Mouse (Mus musculus) retina, postnatal 1 day (tissue): ENCODE data around the gene Trpm5.

Experiments
- DNase-seq: peaks from one replicate; pipeline ENCODE4 v3.0.0-alpha.2; 2012

Trpm5 gene

DNA sequence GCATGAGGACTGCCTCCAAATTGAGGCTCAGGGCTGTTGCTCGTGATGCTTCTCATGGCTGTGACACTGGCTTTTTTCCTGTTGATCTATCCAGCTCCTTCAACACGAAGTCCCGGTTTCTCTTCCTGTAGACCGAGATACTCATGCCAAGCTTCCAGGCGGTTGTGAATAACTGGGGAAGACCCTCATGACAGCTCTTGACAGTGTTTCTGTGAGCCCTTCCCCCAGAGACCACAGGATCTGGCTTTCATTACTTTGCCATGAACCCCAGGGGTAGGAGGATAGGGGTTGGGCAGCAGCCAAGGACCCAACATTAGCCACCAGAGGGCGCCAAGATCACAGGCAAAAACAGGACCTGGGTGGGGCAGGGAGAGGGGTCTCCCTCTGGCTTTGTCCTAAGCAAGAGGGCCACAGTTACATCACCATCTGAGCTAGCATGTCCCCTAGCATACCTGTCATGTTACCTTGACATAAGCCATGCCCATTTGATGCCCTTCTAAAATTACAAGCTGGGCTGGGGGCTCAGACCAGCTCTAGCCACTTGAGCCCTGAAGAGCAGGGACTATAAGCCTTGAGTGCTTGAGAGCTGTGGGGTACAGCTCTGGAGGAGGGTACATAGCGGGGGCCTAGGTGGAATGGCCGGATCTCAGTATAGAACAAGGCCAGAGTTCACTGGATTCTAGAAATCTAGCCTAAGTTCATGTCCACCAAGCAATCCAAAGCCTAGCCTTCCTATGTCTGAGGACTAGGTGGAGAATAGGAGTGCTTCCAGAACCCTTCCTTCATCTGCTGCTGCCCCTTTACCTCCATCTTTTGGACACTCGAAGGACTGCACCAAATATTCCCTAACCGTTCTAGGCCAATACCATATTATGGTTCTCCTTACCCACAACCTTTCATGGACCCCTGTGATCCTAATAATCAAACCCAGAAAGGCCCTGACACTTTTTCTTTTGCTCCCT lies at the start of gene Trpm5:
TSS of gene Trpm5 (minus strand) at position 51 of the 962 bp plus-strand sequence.
- DNase-seq = peak; percentile 71

DNA sequence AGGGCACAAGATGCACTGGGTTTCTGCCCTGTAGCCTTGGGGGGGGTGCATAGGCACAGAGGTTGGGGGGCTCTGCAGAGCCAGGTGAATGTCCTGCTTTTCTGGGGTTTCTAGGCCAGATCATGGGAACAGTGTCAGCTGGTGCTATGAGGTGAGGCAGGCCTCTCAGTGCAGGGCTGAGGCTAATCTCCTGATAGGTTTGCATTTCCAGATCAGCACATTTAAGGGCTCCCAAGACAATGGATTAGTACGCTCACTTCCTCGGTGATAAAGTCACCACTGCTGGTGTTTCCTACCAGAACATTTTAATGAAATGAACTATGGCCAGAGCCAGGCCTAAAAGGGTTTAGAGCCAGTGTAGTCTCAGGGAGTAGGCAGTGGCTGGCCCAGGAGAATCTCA lies 48.2 kb upstream of the Trpm5 start:
- no peak for DNase-seq

DNA sequence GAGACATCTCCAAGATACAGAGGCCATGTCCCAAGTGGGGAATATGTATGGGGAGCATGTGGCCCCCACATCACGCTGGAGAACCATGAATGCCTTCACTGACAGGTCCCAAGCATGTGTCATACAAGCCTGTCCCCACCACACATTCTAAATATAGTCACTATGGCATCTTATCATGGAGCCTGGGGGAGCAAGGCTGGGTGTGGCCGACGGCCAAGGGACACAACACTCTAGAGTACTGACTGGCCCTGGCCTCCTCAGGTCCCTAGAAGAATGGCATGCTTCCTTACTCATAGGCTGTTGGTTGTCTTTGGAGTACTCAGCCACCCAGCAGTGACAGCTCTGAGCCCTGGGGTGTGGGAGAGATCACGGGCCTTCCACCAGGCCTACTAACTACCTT lies 45.5 kb upstream of the Trpm5 start:
- no peak for DNase-seq

DNA sequence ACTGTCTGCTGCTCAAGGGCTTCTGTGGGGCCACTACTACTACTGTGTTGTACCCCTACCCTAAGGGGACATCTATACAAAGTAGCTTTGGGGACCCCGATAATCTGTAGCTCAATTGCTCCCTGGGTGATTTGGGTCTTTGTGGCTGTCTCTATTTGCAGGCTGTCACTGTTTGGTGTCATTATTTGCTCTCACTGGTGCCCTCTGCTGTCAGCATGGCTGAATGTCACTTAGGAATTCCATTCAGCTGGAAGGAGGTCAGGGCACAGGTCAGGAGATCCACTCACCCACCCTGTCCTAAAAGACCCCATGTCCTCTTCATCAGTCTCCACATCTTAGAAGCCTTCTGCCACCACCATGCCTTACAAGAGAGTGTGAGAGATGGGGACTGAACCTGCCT lies 44.3 kb upstream of the Trpm5 start:
- DNase-seq = peak; percentile 79

DNA sequence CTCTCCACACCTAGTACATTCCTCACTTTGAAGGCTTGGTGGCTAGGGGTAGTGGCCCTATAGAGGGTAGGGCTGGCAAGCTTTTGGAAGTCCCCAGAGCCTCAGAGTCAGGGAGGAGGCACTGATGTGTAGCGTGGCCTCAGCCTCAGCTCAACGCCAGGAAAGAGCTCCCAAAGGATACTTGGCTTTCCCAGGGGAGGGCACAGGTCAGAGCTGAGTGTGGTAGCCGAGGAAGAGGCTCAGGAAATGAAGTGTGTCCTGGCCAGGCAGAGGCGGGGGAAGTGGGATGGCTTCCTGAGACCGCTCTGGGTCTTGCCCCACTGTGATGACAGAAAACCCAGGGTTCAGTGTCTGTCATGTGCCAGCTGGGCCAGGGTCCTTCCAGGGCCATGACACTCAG lies 42.1 kb upstream of the Trpm5 start:
- no peak for DNase-seq

DNA sequence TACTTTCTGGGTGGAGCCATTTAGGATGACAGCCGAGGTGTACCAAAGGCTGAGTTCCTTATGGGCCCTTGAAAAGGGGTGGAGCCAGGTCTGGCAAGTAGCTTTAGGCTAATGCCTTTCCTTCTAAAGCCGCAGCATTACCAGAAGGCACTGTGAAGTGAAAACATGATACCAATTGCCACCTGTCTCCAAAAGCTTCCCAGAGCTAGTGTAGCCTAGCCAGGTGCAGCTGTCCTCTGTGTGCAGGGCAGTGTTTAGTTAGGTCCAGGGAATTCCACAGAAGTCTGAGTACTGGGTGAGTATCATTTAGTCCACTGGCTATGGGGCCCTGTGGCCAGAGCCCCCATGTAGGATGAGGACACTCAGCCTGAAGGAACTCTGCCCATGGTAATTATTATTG lies 41.7 kb upstream of the Trpm5 start:
- no peak for DNase-seq

DNA sequence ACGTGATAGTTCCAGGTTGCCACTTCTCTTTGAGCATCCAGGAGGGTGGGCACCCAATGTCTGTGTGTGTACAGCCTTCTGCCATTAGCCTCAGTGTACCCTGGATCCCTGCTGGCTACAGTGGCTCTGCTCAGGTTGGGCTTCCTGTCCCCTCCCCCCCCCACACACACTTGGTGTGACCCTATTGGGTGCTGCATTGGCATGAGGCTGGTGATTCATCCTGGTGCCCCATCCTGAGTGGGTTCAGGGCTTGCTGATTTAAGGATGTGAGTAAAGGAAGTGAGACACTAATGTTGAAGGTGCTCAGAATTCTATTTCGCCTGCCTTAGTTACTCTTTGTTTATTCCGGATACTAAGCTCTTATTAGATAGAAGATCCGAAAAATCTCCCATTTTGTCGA lies 38.4 kb upstream of the Trpm5 start:
- no peak for DNase-seq

DNA sequence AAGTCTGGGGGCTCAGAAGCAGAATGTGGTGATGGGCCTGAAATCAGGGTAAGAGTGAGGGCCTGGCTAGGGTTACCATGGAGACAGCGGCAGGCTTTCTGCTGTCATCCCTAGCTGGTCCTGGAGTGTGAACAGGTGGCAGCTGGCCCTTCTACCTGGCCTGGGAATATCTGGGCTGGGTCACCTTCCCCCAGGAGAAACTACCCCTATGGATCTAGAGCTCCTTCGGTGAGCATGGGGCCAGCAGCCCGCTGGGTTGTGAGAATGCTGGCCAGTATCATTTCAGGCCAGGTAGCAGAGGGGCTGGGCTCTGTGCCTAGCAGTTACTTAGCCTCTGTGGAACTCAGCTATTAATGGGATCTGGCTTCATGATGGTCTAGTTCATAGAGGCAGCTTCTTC lies 30.5 kb upstream of the Trpm5 start:
- DNase-seq = no peak

DNA sequence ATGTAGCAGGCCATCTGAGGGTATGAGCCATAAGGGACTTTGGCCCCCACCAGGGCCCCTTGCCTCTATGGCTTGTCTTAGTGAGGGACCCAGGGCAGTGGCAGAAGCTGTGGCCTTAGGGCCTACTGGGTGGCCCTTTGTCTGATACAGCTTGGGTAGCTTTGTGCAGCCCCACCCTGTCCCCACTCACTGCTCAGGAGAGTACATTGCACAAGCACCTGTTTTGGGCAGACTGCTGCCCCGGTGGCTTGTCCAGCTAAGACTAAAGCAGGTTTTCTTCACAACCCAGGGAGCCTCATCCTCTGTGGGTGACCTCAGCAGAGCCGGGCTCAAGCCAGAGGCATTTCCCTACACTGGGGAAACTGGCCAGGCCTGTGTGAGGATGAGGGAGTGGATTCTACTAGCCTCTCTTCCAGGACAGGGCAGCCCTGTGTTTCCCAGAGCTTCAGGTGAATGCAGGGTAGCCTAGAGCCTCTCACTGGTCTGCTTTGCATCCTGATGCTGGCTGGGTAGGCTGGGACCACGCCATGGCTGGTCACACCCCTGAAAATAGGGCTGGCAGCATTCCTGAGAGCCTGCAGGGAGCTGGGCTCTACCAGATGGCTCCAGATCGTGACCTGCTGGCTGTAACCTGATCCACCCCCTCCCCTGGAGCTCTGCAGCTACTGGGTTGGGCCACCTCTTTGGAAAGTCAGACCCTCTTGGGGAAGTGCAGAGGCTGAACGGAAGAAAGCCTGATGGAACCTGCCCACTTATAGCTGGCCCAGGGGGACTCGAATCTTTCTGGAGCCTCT lies 29.6 kb upstream of the Trpm5 start:
- peak; percentile 33 for DNase-seq

DNA sequence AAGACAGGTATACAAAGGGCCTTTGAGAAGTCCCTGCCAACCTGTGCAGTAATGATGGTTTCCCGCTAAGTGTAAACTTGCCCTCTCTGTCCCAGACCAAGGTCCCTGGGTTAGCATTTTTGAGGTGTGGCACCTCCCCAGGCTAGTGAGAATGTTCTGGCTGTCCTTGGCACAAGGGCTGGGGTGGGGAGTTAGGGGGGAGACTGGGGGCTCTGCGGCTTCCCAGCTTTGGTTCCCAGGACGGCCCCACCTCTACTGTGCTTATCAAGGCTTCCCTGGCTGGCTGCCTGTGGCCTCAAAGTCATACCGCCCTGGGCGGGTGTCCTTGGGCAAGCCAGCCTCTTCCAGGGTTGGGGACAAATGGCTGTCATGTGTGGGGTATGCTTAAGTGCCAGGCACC lies 27.7 kb upstream of the Trpm5 start:
- no peak for DNase-seq

DNA sequence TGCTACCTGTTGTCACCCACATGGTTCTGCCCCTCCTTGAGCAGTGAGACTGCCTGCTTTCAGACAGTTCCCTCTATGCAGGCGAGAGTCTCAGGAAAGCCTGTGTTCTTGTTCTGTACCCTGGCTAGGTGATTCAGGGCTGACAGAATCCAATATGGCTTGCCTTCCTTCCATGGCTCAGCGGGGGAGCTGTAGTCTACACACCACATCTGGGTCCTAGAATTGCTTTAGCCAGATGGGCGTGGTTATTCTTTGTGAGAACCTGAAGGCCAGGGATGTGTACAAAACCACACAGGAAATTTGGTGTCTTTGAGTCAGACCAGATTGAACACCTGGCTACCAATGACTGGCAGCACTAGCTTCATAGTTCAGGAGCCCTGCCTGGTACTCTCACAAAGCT lies 25.4 kb upstream of the Trpm5 start:
- DNase-seq = no peak

DNA sequence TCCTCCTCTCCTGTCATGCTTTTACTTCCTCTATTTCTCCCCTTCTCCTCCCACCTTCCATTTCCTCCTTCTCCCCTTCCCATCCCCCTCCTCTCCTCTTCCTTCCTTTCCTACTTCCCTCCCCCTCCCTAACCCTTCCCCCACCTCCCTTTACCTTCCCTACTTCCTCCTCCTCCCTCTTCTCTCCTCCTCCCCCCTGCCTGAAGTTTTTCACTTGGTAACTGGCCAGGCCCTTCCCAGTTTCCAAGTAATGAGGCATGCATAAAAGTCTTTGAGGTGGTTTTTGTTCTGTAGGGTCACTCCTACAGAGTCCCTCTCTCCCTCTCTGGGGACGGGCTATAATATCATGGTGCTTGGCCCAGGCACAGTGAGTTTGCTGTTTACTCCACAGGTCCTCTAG lies 25.0 kb upstream of the Trpm5 start:
- no peak for DNase-seq

DNA sequence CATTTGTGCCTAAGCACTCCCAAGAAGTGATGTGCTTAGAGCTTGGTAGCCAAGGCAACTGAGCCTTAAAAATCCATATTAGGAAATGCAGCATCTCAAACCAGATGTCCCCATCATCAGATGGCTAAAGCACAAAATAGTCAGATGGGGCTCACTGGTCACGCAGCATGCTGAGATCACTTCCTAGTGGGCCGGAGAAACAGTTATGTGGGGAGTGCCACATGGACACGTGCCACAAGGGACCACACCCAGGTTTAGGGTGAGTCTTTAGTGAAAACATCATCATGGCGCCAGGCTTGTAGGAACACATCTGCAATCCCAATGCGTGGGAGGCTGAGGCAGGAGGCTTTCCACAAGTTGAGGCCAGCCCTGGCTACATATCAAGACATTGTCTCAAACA lies 22.1 kb upstream of the Trpm5 start:
- DNase-seq = no peak

DNA sequence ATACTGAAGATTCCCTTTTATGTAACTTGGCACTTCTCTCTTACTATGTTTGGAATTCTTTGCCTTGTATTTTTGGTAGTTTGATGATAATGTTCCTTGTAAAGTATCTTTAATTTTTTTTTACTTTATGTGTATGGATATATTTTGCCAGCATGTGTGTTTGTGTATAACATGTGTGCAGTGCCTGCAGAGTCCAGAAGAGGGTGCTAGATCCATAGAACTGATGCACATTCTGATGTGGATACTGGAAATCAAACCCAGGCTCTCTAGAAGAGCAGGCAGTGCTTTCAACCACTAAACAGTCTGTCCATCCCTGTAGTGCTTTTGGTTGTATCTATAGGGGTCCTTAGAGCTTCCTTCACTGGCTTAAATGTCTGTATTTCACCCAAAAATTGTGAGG lies 20.3 kb upstream of the Trpm5 start:
- no peak for DNase-seq

DNA sequence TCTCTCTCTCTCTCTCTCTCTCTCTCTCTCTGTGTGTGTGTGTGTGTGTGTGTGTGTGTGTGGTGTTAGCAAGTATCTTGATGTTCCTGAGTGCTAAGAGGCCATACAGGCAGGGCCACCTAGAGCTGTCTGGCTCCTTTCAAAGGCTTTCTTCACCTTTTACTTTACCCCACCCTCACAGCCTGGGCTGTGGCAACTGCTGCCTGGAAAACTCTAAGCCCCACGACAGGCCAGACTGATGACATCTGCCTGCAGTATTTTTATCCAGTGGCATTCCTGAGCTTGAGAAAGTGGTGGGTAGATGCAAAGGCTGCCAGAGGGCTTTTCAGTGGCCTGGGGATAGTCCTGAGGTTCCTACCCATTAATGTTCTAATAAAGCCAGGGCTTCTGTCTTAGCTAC lies 18.0 kb upstream of the Trpm5 start:
- no peak for DNase-seq

DNA sequence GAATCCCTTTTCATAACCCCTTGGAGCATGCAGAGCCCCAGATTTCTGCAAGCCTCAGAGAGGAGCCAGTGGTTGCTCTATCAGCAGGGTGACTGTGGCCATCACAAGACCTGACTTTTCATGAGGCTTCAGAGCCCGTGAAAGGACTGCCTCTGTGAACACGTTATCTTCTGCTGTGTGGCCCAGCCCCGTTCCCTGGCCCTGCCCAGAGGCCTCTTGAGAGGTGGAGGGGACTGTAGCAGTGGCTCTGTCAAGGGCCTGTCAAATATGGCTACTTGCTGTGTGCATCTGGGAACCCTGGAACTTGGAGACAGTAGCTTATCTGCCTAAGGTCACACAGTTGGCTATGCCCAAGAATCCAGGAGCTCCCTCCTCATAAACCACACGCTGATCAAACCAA lies 17.3 kb upstream of the Trpm5 start:
- no peak for DNase-seq

DNA sequence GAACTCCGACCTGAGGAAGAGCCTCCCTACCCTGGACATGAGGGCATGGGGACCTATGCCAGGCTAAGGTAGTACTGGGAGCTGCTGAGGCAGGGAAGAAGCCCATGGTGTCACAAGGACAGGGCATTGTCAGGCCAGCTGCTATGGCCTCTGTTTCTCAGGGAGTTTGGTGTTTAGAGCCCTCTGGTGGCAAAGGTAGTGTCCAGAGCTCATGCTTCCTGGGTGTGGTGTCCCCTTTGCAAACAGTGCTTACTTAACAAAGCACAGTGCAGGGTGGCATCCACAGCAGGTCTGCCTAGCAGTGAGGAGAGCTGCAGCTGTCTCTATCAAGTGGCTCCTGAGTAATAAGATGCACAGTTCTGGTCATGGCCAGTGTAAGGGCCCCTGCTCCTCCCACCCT lies 16.4 kb upstream of the Trpm5 start:
- DNase-seq = no peak

DNA sequence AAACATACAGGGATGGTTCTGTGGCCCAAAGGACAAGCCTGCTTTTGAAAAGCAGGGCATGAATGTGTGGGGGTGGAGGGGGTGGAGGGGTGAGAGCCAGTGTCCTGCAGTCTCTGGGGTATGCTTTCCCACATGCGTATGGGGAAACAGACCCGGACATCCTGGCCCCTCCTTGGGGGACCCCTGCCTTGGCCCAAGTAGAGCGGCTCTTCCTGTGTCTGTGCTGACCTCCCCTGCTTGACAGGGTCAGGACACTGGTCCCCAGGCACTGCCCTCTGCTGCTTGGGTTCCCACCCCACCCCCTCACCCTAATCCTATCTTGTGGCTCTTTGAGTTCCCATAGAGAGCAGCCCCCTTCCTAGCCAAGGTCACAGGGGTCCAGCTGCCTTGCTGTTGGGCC lies 15.3 kb upstream of the Trpm5 start:
- no peak for DNase-seq

DNA sequence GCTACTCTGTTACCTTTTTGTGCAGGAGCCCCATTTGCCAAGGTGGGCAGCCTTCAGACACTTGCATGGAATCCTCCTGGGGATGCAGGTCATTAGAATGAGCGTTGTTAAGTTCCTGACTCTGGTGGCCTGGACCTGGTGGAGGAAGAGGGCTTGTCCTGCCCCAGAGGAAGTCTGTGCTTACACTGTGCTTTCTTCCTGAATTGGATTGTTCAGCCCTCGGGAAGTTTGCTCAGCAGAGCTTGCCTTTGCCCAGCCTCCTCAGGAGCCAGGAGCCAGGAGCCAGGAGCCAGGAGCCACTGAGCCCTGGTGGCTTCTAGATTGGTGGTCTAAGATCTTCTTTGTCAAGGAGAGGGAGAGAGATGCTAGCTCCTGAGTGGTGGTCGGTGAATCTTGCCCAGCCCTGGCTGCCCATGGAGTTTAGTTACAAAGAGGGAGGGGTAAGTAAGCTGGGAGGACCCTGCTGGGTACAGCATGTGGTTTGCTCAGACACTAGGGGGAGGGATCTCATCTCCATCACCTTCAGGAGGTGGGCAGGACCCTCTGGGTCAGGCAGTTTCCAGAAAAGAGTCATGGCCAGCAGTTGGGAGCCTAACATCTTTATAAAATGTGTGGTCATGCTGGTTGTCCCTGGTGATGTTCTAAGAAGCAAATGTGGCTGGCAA lies 14.7 kb upstream of the Trpm5 start:
- DNase-seq = no peak

DNA sequence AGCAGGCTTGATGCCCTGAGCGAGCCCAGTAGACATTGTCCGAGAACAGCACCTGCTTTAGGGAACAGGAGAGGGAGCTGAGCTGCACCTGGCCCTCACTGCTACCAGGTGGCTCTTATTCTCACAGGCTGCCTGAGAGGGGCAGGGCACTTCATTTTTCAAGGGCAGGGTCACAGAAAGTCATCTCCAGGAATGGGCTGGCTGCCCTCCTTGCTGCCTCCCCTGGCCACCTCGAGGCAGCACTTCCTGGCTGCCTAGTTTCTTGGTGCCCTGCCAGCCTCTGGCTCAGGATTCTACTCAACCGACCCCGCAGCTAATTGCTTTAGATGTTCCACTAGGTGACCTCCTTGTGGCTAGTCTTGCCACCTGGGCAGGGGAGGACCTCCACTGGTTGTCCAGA lies 13.8 kb upstream of the Trpm5 start:
- DNase-seq = no peak

DNA sequence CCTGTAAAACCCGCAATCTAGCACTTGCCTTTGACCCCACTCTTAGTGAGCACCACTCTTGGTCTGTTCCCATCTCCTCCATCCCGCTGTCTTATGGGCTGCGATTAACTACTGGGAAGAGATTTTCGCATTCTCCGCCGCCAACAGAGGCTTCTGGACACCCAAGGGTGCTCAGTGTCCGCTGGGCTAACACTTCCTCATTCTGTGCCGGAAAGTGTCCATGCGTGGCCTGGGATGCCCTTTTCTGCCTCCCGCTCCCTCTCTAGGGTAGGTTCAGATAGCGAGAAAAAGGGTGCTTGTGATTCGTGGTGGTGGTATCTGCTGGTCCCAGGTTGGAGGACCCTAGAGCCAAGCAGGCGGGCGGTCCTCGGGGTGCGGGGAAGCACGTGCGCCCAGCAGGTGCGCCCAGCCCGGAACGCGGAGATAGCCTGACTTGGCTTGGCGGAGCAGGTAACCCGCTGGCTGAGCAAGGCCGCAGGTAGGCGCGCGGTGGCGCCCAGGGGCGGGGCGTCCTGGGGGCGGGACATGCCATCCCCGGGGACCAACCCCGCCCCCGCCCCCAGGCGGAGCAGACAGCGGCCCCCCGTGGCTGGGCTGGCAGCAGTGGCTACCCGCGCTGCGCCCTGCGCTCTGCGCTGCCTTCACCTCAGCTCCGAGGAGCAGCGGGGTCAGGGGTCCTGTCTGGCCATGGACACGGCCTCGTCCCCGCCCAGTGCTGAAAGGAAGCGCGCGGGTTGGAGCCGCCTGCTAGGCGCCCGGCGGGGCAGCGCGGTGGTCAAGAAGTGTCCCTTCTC lies 12.4 kb upstream of the Trpm5 start:
- no peak for DNase-seq

DNA sequence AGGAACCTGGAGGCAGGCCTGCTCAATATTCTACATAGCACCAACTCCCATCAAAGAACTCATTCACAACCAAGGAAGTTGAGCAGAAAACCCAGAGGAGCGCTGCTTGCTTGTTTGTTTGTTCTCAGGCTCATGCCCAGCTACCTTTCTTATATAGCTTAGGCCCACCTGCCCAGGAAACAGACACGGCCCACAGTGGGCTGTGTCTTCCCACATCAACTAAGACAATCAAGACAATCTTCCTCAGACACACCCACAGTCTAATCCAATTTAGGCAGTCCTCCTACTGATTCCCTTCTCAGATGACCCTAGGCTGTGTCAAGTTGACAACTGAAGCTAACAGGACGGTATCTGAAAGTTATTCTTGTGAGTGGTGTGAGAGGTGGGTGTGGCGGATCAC lies 11.6 kb upstream of the Trpm5 start, which contains the start of gene Kcnq1:
TSS of gene Kcnq1 (plus strand) at position 301 of the 400 bp plus-strand sequence.
- no peak for DNase-seq
